Mouse (Mus musculus) small intestine, adult 2 months (tissue): ENCODE measurements around the gene Arrb1.

Source experiments
- CTCF ChIP-seq: fragments of 200-500 bp; IDR thresholded peaks from 2 replicates; pipeline ENCODE4 v1.5.1; 2012; ENCODE audit warnings: low read depth, mild to moderate bottlenecking, control low read depth, inconsistent platforms, low read length, moderate library complexity, mixed read lengths; ENCODE audit not compliant: insufficient replicate concordance, insufficient read length; ENCODE audit errors: extremely low read depth
- POLR2A ChIP-seq: fragments of 200-500 bp; IDR thresholded peaks from 2 replicates; pipeline ENCODE4 v1.6.1; 2012; ENCODE audit warnings: low read depth, mild to moderate bottlenecking, control low read depth, inconsistent platforms, low read length, moderate library complexity

- TF ChIP-seq POLR2A (no peak), CTCF (no peak)
These were observed 106.8 kb downstream of the Arrb1 start for GRCm38 (mm10) chr7:99642078-99642477.
